Mouse (Mus musculus) CH12.LX (cell line): ENCODE results near the gene Rpl18a. TPM values are rescaled to one million over a fixed set of nuclear protein-coding genes. Genes with fewer than 3 reads are reported as not detected.
A peak's percentile ranks its signal among the peaks of the same experiment; 100 is the strongest.

ENCODE experiments used
- DNase-seq: peaks from one replicate; pipeline ENCODE4 v3.0.0-alpha.2; 2013; ENCODE audit errors: extremely low read depth
- H3K27ac ChIP-seq: 2 replicates; pipeline ENCODE4 v1.5.1; 2012; ENCODE audit warnings: low read depth, mild to moderate bottlenecking, control low read depth, moderate library complexity; ENCODE audit not compliant: insufficient read depth
- H3K27me3 ChIP-seq: replicated peaks from 2 replicates; pipeline ENCODE3; 2012; ENCODE audit warnings: inconsistent platforms
- H3K36me3 ChIP-seq, 2 experiments: replicated peaks in 1 of 2; 2 replicates each; pipeline versions ENCODE3 to v1.6.1; 2012; ENCODE audit warnings: inconsistent platforms in 1 of 2, low read length in 1 of 2, mild to moderate bottlenecking in 1 of 2, mixed read lengths in 1 of 2, moderate library complexity in 1 of 2; ENCODE audit not compliant: control insufficient read depth in 1 of 2, insufficient read depth in 1 of 2
- H3K4me1 ChIP-seq, 2 experiments: 2 replicates each; pipeline ENCODE4 v1.6.1; 2012; ENCODE audit warnings: inconsistent platforms in 1 of 2, moderate library complexity in 1 of 2; ENCODE audit not compliant: insufficient read depth in 2 of 2, control insufficient read depth in 1 of 2
- H3K4me2 ChIP-seq: 2 replicates; pipeline ENCODE4 v1.6.1; 2012; ENCODE audit warnings: low read depth, mild to moderate bottlenecking, control low read depth; ENCODE audit not compliant: poor library complexity, insufficient read depth, severe bottlenecking
- H3K4me3 ChIP-seq, 3 experiments: fragments of 150-350 bp in 1 of 3; sonication (generic) in 1 of 3; replicated peaks in 1 of 3; 2 replicates each; pipeline versions ENCODE3 to v1.5.1; 2011 to 2012; ENCODE audit warnings: low read depth in 2 of 3, low read length in 2 of 3, mild to moderate bottlenecking in 2 of 3, moderate library complexity in 2 of 3, control low read depth in 1 of 3, improper control_type of control experiment in 1 of 3, inconsistent platforms in 1 of 3, mixed read lengths in 1 of 3; ENCODE audit not compliant: poor library complexity in 1 of 3
- H3K79me2 ChIP-seq: replicated peaks from 2 replicates; pipeline ENCODE4 v1.6.1; 2012; ENCODE audit warnings: mild to moderate bottlenecking, moderate library complexity; ENCODE audit not compliant: control insufficient read depth, poor library complexity, insufficient read depth, severe bottlenecking; ENCODE audit errors: extremely low read depth
- H3K9ac ChIP-seq: 2 replicates; pipeline ENCODE4 v1.6.1; 2012; ENCODE audit warnings: low read depth, mild to moderate bottlenecking, control low read depth, moderate library complexity; ENCODE audit not compliant: insufficient read depth
- H3K9me3 ChIP-seq: replicated peaks from 2 replicates; pipeline ENCODE3; 2012; ENCODE audit warnings: low read length, inconsistent platforms, mixed read lengths
- BHLHE40 ChIP-seq: IDR thresholded peaks from 2 replicates; pipeline ENCODE4 v1.6.1; 2011; ENCODE audit warnings: mild to moderate bottlenecking, low read depth, low read length, improper control_type of control experiment
- CHD2 ChIP-seq: IDR thresholded peaks from 2 replicates; pipeline ENCODE4 v1.6.1; 2011; ENCODE audit warnings: low read length, improper control_type of control experiment
- E2F4 ChIP-seq: IDR thresholded peaks from 2 replicates; pipeline ENCODE4 v1.6.1; 2011; ENCODE audit warnings: low read depth, low read length, improper control_type of control experiment; ENCODE audit not compliant: insufficient replicate concordance
- EP300 ChIP-seq: IDR thresholded peaks from 2 replicates; pipeline ENCODE4 v1.6.1; 2011; ENCODE audit warnings: low read length, improper control_type of control experiment
- ETS1 ChIP-seq: conservative IDR thresholded peaks from 2 replicates; pipeline ENCODE4 v1.6.1; 2012; ENCODE audit warnings: low read depth, mild to moderate bottlenecking, inconsistent platforms, low read length, improper control_type of control experiment, moderate library complexity
- HCFC1 ChIP-seq: IDR thresholded peaks from 2 replicates; pipeline ENCODE4 v1.6.1; 2012; ENCODE audit warnings: low read depth, mild to moderate bottlenecking, inconsistent platforms, low read length, improper control_type of control experiment
- IRF4 ChIP-seq: IDR thresholded peaks from 2 replicates; pipeline ENCODE4 v1.6.1; 2014; ENCODE audit warnings: low read depth, mild to moderate bottlenecking, inconsistent platforms, low read length, improper control_type of control experiment
- MAFK ChIP-seq: IDR thresholded peaks from 2 replicates; pipeline ENCODE4 v1.6.1; 2011; ENCODE audit warnings: low read length, improper control_type of control experiment; ENCODE audit not compliant: insufficient replicate concordance
- MEF2A ChIP-seq: IDR thresholded peaks from 2 replicates; pipeline ENCODE4 v1.6.1; 2014; ENCODE audit warnings: low read depth, mild to moderate bottlenecking, inconsistent platforms, low read length, improper control_type of control experiment, borderline replicate concordance
- NELFE ChIP-seq: IDR thresholded peaks from 2 replicates; pipeline ENCODE4 v1.6.1; 2011; ENCODE audit warnings: low read depth, low read length, improper control_type of control experiment
- POLR2A ChIP-seq: IDR thresholded peaks from 2 replicates; pipeline ENCODE4 v1.6.1; 2011; ENCODE audit warnings: low read depth, mild to moderate bottlenecking, improper control_type of control experiment, low read length
- POLR2AphosphoS2 ChIP-seq: IDR thresholded peaks from 2 replicates; pipeline ENCODE4 v1.6.1; 2011; ENCODE audit warnings: low read depth, low read length, improper control_type of control experiment
- RCOR1 ChIP-seq: conservative IDR thresholded peaks from 2 replicates; pipeline ENCODE4 v1.6.1; 2012; ENCODE audit warnings: low read depth, mild to moderate bottlenecking, inconsistent platforms, low read length, improper control_type of control experiment
- SMC3 ChIP-seq: IDR thresholded peaks from 2 replicates; pipeline ENCODE4 v1.6.1; 2011; ENCODE audit warnings: low read depth, low read length, improper control_type of control experiment
- TCF12 ChIP-seq: IDR thresholded peaks from 2 replicates; pipeline ENCODE4 v1.6.1; 2014; ENCODE audit warnings: low read depth, mild to moderate bottlenecking, inconsistent platforms, low read length, improper control_type of control experiment
- USF1 ChIP-seq: IDR thresholded peaks from 2 replicates; pipeline ENCODE4 v1.6.1; 2014; ENCODE audit warnings: low read depth, mild to moderate bottlenecking, inconsistent platforms, low read length, improper control_type of control experiment
- ZKSCAN1 ChIP-seq: IDR thresholded peaks from 2 replicates; pipeline ENCODE4 v1.6.1; 2012; ENCODE audit warnings: low read depth, inconsistent platforms, low read length, improper control_type of control experiment, borderline replicate concordance
- ZMIZ1 ChIP-seq: IDR thresholded peaks from 2 replicates; pipeline ENCODE4 v1.6.1; 2012; ENCODE audit warnings: low read depth, mild to moderate bottlenecking, inconsistent platforms, low read length, improper control_type of control experiment
- dilution Hi-C: fragments of 300-500 bp; cut with MboI; formaldehyde crosslinking; loops from 2 replicates; pipeline ENCODE4 v1.14.3; 2020; ENCODE audit warnings: low sequenced_read_pairs; ENCODE audit not compliant: extremely low pct_unique_long_range_greater_than_20kb, extremely low pct_ligation_motif_present
- in situ Hi-C: fragments of 300-500 bp; cut with MboI; formaldehyde crosslinking; loops from 3 replicates; pipeline ENCODE4 v1.14.3; 2019; ENCODE audit warnings: low sequenced_read_pairs, low pct_ligation_motif_present, low pct_unique_long_range_greater_than_20kb, mixed read lengths
- polyA plus RNA-seq: library from polyadenylated mRNA; unstranded; fragments of >175 nt; gene quantifications from 2 replicates; pipeline ENCODE4 v1.2.1, GENCODE M21; 2012; ENCODE audit warnings: low read depth; ENCODE audit not compliant: insufficient read length
- total RNA-seq, 2 experiments: library from RNA; depleted of rRNA; stranded (reverse); fragments of 300-350 nt in 1 of 2; fragments of >200 nt in 1 of 2; gene quantifications; 2 replicates each; pipeline ENCODE4 v1.2.3; 2012 to 2014

Rpl18a gene
- total and polyA plus RNA-seq, 3 experiments = 2,035 to 5,917 (median 3,837) TPM

- Histone ChIP-seq H3K9me3 (no peaks in the 10 kb centered on the region), H3K4me3 (no peak overlapping the region), H3K27ac (no peak overlapping the region), H3K9ac (no peak overlapping the region), H3K36me3 (peaks cover 0 to 4% of the 10 kb centered on the region in 2 experiments), H3K4me1 (peaks cover 10 to 56% of the 10 kb centered on the region in 2 experiments), H3K4me2 (no peak overlapping the region), H3K79me2 (peaks cover 11% of the 10 kb centered on the region), H3K27me3 (no peaks in the 10 kb centered on the region)
- DNase-seq = no peak
- 0 out of 2 replicates have a peak, but pooled peaks have one; percentile 11 for TF ChIP-seq CHD2
- no peak for TF ChIP-seq TCF12
- in situ Hi-C loops = no loop called here
- dilution Hi-C loops = no loop called here
Observed at GRCm38 (mm10) chr8:70903582-70903981, 6.4 kb upstream of the Rpl18a start.

DNA sequence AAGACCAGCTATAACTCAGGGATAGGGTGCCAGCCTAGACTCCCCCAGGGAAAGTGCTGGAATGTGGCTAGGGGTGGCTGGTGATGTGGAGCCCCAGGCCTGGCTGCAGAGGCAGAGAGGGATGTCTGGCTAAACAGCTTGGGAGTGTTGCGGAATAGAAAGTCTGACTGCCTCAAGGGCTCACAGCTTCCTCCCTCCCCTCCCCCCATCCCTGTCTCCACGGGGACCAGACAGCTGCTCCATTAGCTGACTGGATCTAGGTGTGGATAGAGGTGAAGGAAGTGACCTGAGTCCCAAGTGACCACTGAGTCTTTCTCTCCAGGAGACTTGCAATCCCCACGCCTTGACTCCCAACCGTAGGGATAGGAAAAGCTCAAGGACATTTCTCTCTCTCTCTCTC is 5.9 kb upstream of the Rpl18a start:
- H3K4me3 ChIP-seq = no peak overlapping the region
- peaks cover 15 to 60% of the 10 kb centered on the region in 2 experiments for H3K4me1 ChIP-seq
- H3K9ac ChIP-seq = no peak overlapping the region
- DNase-seq = no peak
- H3K79me2 ChIP-seq = peaks cover 11% of the 10 kb centered on the region
- in situ Hi-C loops = no loop called here
- H3K27ac ChIP-seq = no peak overlapping the region
- TF ChIP-seq BHLHE40 = no peak
- TF ChIP-seq, all 38 proteins: peak for 0
- no peaks in the 10 kb centered on the region for H3K9me3 ChIP-seq
- H3K27me3 ChIP-seq = no peaks in the 10 kb centered on the region
- H3K36me3 ChIP-seq = peaks cover 0 to 4% of the 10 kb centered on the region in 2 experiments
- no peak overlapping the region for H3K4me2 ChIP-seq
- dilution Hi-C loops = no loop called here

GRCm38 (mm10) chr8:70902211-70902610 is 5.0 kb upstream of the Rpl18a start:
- in situ Hi-C loops (no loop called here), dilution Hi-C loops (no loop called here)
- Histone ChIP-seq H3K27ac (no peak overlapping the region), H3K36me3 (no peaks in the 10 kb centered on the region), H3K9me3 (no peaks in the 10 kb centered on the region), H3K9ac (no peak overlapping the region), H3K4me1 (peaks cover 15 to 54% of the 10 kb centered on the region in 2 experiments), H3K27me3 (no peaks in the 10 kb centered on the region), H3K79me2 (peaks cover 8% of the 10 kb centered on the region), H3K4me3 (no peak overlapping the region), H3K4me2 (no peak overlapping the region)
- DNase-seq = no peak
- TF ChIP-seq NELFE (no peak), RCOR1 (no peak), ZMIZ1 (no peak), POLR2A (no peak), MEF2A (no peak), E2F4 (no peak), USF1 (no peak), MAFK (no peak), IRF4 (no peak), POLR2AphosphoS2 (no peak), HCFC1 (no peak), EP300 (no peak), ZKSCAN1 (no peak), SMC3 (no peak), ETS1 (no peak)
